Mouse (Mus musculus) heart, postnatal 0 days (tissue): ENCODE data around the gene Fam193b. TPM values are rescaled to one million over a fixed set of nuclear protein-coding genes. Genes with fewer than 3 reads are reported as not detected.

Experiments used
- ATAC-seq: fragments of 200-750 bp; cut with Nextera tagmentation; 2 replicates; pipeline ENCODE4 v1.8.0; 2017; ENCODE audit warnings: low read depth, moderate number of reproducible peaks, moderate library complexity; ENCODE audit not compliant: insufficient read depth
- DNase-seq: peaks from one replicate; pipeline ENCODE4 v3.0.0-alpha.2; 2016; ENCODE audit warnings: low spot score
- H3K27ac ChIP-seq: fragments of 300-500 bp; sonication (generic); 2 replicates; pipeline ENCODE4 v1.5.1; 2014; ENCODE audit warnings: low read depth, mild to moderate bottlenecking
- H3K27me3 ChIP-seq: fragments of 300-500 bp; sonication (generic); 2 replicates; pipeline ENCODE4 v1.6.1; 2014; ENCODE audit warnings: low read length, mixed read lengths; ENCODE audit not compliant: control insufficient read depth, insufficient read depth
- H3K36me3 ChIP-seq: fragments of 300-500 bp; sonication (generic); replicated peaks from 2 replicates; pipeline ENCODE4 v1.6.1; 2014; ENCODE audit warnings: low read length, mixed read lengths; ENCODE audit not compliant: control insufficient read depth, insufficient read depth
- H3K4me1 ChIP-seq: fragments of 300-500 bp; sonication (generic); 2 replicates; pipeline ENCODE4 v1.6.1; 2014; ENCODE audit warnings: antibody characterized with exemption; ENCODE audit not compliant: control insufficient read depth, insufficient read depth
- H3K4me2 ChIP-seq: fragments of 300-500 bp; sonication (generic); 2 replicates; pipeline ENCODE4 v1.6.1; 2014; ENCODE audit warnings: low read depth, mild to moderate bottlenecking, low read length, moderate library complexity
- H3K4me3 ChIP-seq: fragments of 300-500 bp; sonication (generic); 2 replicates; pipeline ENCODE4 v1.5.1; 2014; ENCODE audit warnings: low read depth, low read length
- H3K9ac ChIP-seq: fragments of 300-500 bp; sonication (generic); replicated peaks from 2 replicates; pipeline ENCODE4 v1.6.1; 2014; ENCODE audit warnings: low read depth, low read length, mixed read lengths
- H3K9me3 ChIP-seq: fragments of 300-500 bp; sonication (generic); replicated peaks from 2 replicates; pipeline ENCODE4 v1.6.1; 2016; ENCODE audit warnings: low read length; ENCODE audit not compliant: control insufficient read depth
- CTCF ChIP-seq: IDR thresholded peaks from 2 replicates; pipeline ENCODE4 v1.5.1; 2016; ENCODE audit warnings: antibody characterized with exemption, control low read depth, low read depth
- EP300 ChIP-seq: IDR thresholded peaks from 2 replicates; pipeline ENCODE4 v1.6.1; 2016; ENCODE audit warnings: antibody characterized with exemption, low read depth
- WGBS: fragments of 180-500 bp; shearing (Covaris S2); extraction: QIAGEN DNeasy Blood & Tissue Kit; methylation state at CpG from one replicate; pipeline ENCODE4 v1.1.7; 2014; 5-methylcytosine and 5-hydroxymethylcytosine counted together
- microRNA-seq: library from miRNA; unstranded; fragments of <30 nt; microRNA quantifications from one replicate; pipeline ENCODE4, GENCODE M21; 2016
- polyA plus RNA-seq: library from polyadenylated mRNA; unstranded; fragments of >200 nt; fragmentation: Nextera tagmentation; extraction: Ambion mirVana; gene quantifications from 2 replicates; pipeline ENCODE4 v1.2.1, GENCODE M21; 2015
- total RNA-seq: library from RNA; depleted of rRNA; stranded (reverse); fragments of >200 nt; gene quantifications from 2 replicates; pipeline ENCODE4 v1.2.3, GENCODE M21; 2014; ENCODE audit warnings: low replicate concordance; rRNA removed

The Fam193b gene
- total and polyA plus RNA-seq, 2 experiments from 2014 or later: 10.3 to 17.7 TPM

GRCm38 (mm10) chr13:55495702-55496101 lies 75.2 kb downstream of the Fam193b start:
- Histone ChIP-seq H3K36me3 (peaks cover 17% of the 10 kb centered on the region), H3K4me3 (no peak overlapping the region), H3K9ac (no peak overlapping the region), H3K27me3 (peaks cover 67% of the 10 kb centered on the region), H3K9me3 (no peaks in the 10 kb centered on the region), H3K4me1 (peaks cover 9% of the 10 kb centered on the region; the same call in 1 of the 2 replicates), H3K4me2 (no peak overlapping the region), H3K27ac (no peak overlapping the region)
- no peak for TF ChIP-seq CTCF
- TF ChIP-seq EP300: no peak
- ATAC-seq (no peak), DNase-seq (no peak)
- 48% methylated on average over 4 of the region's 4 CpGs for WGBS

GRCm38 (mm10) chr13:55494883-55495621 lies 75.9 kb downstream of the Fam193b start:
- no peak for TF ChIP-seq CTCF
- TF ChIP-seq EP300: peak; percentile 91
- Histone ChIP-seq H3K27me3 (peaks cover 65% of the 10 kb centered on the region), H3K4me3 (no peak overlapping the region), H3K4me2 (no peak overlapping the region; the same call in 1 of the 2 replicates), H3K4me1 (peaks cover 9% of the 10 kb centered on the region; the same call in 1 of the 2 replicates), H3K9ac (no peak overlapping the region), H3K27ac (no peak overlapping the region), H3K36me3 (peaks cover 15% of the 10 kb centered on the region), H3K9me3 (no peaks in the 10 kb centered on the region)
- whole genome bisulfite sequencing: 9% methylated on average over 18 of the region's 18 CpGs
- DNase-seq: peak; percentile 95
- peak; percentile 91 for ATAC-seq

- H3K4me3 ChIP-seq: no peak overlapping the region
- H3K9me3 ChIP-seq: no peaks in the 10 kb centered on the region
- H3K27ac ChIP-seq: no peak overlapping the region
- H3K4me1 ChIP-seq: peaks cover 9% of the 10 kb centered on the region; the same call in 1 of the 2 replicates
- peaks cover 15% of the 10 kb centered on the region for H3K36me3 ChIP-seq
- H3K9ac ChIP-seq: no peak overlapping the region
- no peak for ATAC-seq
- WGBS: 14% methylated on average over 2 of the region's 2 CpGs
- H3K4me2 ChIP-seq: no peak overlapping the region
- TF ChIP-seq EP300 (no peak), CTCF (no peak)
- H3K27me3 ChIP-seq: peaks cover 68% of the 10 kb centered on the region
- no peak for DNase-seq
Observed at GRCm38 (mm10) chr13:55494257-55494656, 76.7 kb downstream of the Fam193b start.

Small RNA genes within 50 kb of the gene (microRNA-seq; reads per million reads assigned to microRNA genes)
- 2.7 reads per million, percentile 11 among the genes with 10 or more reads in this experiment for gene Mir6945

Other genes starting within 250 kb of the Fam193b start
- 69.2 and 74.5 TPM in 2 replicates for gene Rab24, start 249.2 kb downstream of the Fam193b start, total RNA-seq
- 53.0 and 59.9 TPM in 2 replicates for gene Rab24, start 249.2 kb downstream of the Fam193b start, polyA plus RNA-seq
- gene Mxd3, start 241.3 kb downstream of the Fam193b start, total RNA-seq: 24.8 and 33.1 TPM in 2 replicates
- gene Mxd3, start 241.3 kb downstream of the Fam193b start, polyA plus RNA-seq: 8.6 and 11.4 TPM in 2 replicates
- gene Lman2, start 208.3 kb downstream of the Fam193b start, total RNA-seq: 89.3 and 100 TPM in 2 replicates
- 41.3 and 42.4 TPM in 2 replicates for gene Lman2, start 208.3 kb downstream of the Fam193b start, polyA plus RNA-seq
- 0.46 and 1.1 TPM in 2 replicates for gene Rgs14, start 201.4 kb downstream of the Fam193b start, total RNA-seq
- gene Rgs14, start 201.4 kb downstream of the Fam193b start, polyA plus RNA-seq: 0.30 and 0.32 TPM in 2 replicates
- not detected in 2 replicates for gene Slc34a1, start 172.9 kb downstream of the Fam193b start, total RNA-seq
- not detected in 2 replicates for gene Slc34a1, start 172.9 kb downstream of the Fam193b start, polyA plus RNA-seq
- not detected in 2 replicates for gene Pfn3, start 155.9 kb downstream of the Fam193b start, total RNA-seq
- gene Pfn3, start 155.9 kb downstream of the Fam193b start, polyA plus RNA-seq: not detected in 2 replicates
- gene F12, start 144.3 kb downstream of the Fam193b start, total RNA-seq: 0.12 TPM in 1 of 2 replicates, not detected in the other
- not detected in 2 replicates for gene F12, start 144.3 kb downstream of the Fam193b start, polyA plus RNA-seq
- 27.2 and 44.4 TPM in 2 replicates for gene Grk6, start 126.0 kb downstream of the Fam193b start, total RNA-seq
- gene Grk6, start 126.0 kb downstream of the Fam193b start, polyA plus RNA-seq: 10.7 TPM in 2 replicates
- 3.6 and 8.2 TPM in 2 replicates for gene Prr7, start 106.9 kb downstream of the Fam193b start, total RNA-seq
- 0.08 TPM in 1 of 2 replicates, not detected in the other for gene Prr7, start 106.9 kb downstream of the Fam193b start, polyA plus RNA-seq
- 38.5 and 46.0 TPM in 2 replicates for gene Dbn1, start 83.0 kb downstream of the Fam193b start, total RNA-seq
- gene Dbn1, start 83.0 kb downstream of the Fam193b start, polyA plus RNA-seq: 30.2 and 30.9 TPM in 2 replicates
- 134 and 186 TPM in 2 replicates for gene Pdlim7, start 57.4 kb downstream of the Fam193b start, total RNA-seq
- gene Pdlim7, start 57.4 kb downstream of the Fam193b start, polyA plus RNA-seq: 190 and 210 TPM in 2 replicates
- 2.7 and 2.8 TPM in 2 replicates for gene Dok3, start 41.8 kb downstream of the Fam193b start, total RNA-seq
- 0.95 and 1.4 TPM in 2 replicates for gene Dok3, start 41.8 kb downstream of the Fam193b start, polyA plus RNA-seq
- 25.3 and 30.4 TPM in 2 replicates for gene Ddx41, start 34.5 kb downstream of the Fam193b start, total RNA-seq
- gene Ddx41, start 34.5 kb downstream of the Fam193b start, polyA plus RNA-seq: 16.3 and 17.3 TPM in 2 replicates
- gene Tmed9, start 2.6 kb upstream of the Fam193b start, total RNA-seq: 22.0 and 50.3 TPM in 2 replicates
- 78.6 and 82.0 TPM in 2 replicates for gene Tmed9, start 2.6 kb upstream of the Fam193b start, polyA plus RNA-seq
- gene B4galt7, start 28.8 kb upstream of the Fam193b start, total RNA-seq: 24.5 and 37.6 TPM in 2 replicates
- 15.7 and 17.3 TPM in 2 replicates for gene B4galt7, start 28.8 kb upstream of the Fam193b start, polyA plus RNA-seq
- 17.9 and 18.5 TPM in 2 replicates for gene Caml, start 51.9 kb upstream of the Fam193b start, total RNA-seq
- 30.9 and 31.0 TPM in 2 replicates for gene Caml, start 51.9 kb upstream of the Fam193b start, polyA plus RNA-seq
- gene Ddx46, start 63.9 kb upstream of the Fam193b start, total RNA-seq: 8.9 and 10.6 TPM in 2 replicates
- 13.1 and 14.3 TPM in 2 replicates for gene Ddx46, start 63.9 kb upstream of the Fam193b start, polyA plus RNA-seq
- 95.1 and 118 TPM in 2 replicates for gene B230219D22Rik, start 122.0 kb upstream of the Fam193b start, total RNA-seq
- 34.8 and 36.0 TPM in 2 replicates for gene B230219D22Rik, start 122.0 kb upstream of the Fam193b start, polyA plus RNA-seq
- gene Txndc15, start 143.5 kb upstream of the Fam193b start, total RNA-seq: 49.1 and 69.1 TPM in 2 replicates
- gene Txndc15, start 143.5 kb upstream of the Fam193b start, polyA plus RNA-seq: 65.0 and 65.8 TPM in 2 replicates
- gene Pcbd2, start 156.2 kb upstream of the Fam193b start, total RNA-seq: 12.1 and 25.1 TPM in 2 replicates
- 54.7 and 63.5 TPM in 2 replicates for gene Pcbd2, start 156.2 kb upstream of the Fam193b start, polyA plus RNA-seq
- gene Catsper3, start 213.4 kb upstream of the Fam193b start, total RNA-seq: not detected in 2 replicates
- gene Catsper3, start 213.4 kb upstream of the Fam193b start, polyA plus RNA-seq: 0.08 and 0.11 TPM in 2 replicates